Mouse (Mus musculus): ENCODE results near the gene Btbd19.
A peak's percentile ranks its signal among the peaks of the same experiment; 100 is the strongest.

Btbd19 gene

DNA sequence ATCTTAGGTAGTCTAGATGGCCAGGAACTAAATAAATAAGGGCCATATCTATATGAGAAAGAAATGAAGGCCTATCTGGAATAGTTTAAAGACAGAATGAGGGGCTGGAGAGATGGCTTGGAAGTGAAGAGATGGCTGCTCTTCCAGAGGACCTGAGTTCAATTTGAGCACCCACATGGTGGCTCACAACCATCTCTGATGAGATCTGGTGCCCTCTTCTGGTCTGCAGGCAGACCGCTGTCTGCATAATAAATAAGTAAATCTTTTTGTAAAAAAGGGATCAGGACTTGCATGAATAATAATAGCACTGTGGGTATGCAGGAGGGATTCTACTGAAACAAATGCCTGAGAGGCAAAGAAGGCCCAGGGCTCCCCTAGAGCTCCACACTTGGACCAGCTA lies 12.3 kb downstream of the Btbd19 start:
- no peak for DNase-seq (ENCODE audit: low read depth)

DNA sequence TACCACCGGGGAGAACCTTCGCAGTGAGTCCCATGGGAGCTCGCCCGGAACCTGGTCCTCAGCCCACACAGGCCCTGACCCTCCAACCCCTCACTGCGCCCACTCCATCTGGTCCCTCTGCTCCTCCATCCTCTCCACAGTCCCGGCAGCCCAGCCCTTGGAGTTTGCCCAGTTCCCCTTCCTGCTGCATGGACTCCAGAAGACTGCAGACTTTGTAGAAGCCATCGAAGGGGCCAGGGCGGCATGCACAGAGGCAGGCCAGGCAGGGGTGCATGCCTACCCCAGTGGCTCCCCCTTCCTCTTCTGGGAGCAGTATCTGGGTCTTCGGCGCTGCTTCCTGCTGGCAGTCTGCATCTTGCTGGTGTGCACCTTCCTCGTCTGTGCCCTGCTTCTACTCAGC lies 14.5 kb downstream of the Btbd19 start:
- DNase-seq (ENCODE audit: low read depth): no peak

DNA sequence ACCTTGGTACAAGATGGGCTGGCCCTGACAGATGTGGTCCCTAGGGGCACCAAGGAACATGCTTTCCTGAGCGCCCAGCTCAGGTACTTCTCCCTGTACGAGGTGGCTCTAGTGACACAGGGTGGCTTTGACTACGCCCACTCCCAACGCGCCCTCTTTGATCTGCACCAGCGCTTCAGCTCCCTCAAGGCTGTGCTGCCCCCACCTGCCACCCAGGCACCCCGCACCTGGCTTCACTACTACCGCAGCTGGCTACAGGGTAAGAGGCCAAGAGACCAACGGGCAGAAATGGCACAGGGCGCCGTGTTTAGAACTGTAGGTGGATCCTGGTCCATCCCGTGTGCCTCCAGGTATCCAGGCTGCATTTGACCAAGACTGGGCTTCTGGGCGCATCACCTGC lies 15.3 kb downstream of the Btbd19 start:
- no peak for DNase-seq (ENCODE audit: low read depth)

DNA sequence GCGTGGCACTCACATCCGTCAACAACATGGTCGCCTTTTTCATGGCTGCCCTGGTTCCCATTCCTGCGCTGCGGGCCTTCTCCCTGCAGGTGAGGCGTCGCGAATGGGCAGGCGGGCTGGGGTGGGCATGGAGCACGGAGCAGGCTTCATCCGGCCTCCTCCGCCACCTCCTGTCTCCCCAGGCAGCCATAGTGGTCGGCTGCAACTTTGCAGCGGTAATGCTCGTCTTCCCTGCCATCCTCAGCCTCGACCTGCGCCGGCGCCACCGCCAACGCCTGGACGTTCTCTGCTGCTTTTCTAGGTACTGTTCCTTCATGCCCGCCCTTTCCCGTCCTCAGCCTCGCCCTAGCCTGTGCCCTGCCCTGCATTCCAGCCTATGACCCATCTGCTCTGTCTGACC lies 16.2 kb downstream of the Btbd19 start:
- no peak for DNase-seq (ENCODE audit: low read depth)

DNA sequence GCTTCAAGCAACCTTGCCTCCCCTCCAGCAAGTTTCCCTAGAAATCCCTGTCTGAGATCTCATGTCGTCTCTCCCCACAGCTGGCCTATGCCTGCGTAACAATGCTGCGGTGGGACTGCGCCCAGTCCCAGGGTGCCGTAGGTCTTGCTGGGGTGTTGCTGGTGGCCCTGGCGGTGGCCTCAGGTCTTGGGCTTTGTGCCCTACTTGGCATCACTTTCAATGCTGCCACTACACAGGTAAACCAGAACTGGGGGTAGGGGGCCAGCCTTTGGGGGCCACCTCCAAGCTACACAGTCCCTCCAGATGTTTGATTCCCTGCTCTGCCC lies 17.0 kb downstream of the Btbd19 start:
- no peak for DNase-seq (ENCODE audit: low read depth)

DNA sequence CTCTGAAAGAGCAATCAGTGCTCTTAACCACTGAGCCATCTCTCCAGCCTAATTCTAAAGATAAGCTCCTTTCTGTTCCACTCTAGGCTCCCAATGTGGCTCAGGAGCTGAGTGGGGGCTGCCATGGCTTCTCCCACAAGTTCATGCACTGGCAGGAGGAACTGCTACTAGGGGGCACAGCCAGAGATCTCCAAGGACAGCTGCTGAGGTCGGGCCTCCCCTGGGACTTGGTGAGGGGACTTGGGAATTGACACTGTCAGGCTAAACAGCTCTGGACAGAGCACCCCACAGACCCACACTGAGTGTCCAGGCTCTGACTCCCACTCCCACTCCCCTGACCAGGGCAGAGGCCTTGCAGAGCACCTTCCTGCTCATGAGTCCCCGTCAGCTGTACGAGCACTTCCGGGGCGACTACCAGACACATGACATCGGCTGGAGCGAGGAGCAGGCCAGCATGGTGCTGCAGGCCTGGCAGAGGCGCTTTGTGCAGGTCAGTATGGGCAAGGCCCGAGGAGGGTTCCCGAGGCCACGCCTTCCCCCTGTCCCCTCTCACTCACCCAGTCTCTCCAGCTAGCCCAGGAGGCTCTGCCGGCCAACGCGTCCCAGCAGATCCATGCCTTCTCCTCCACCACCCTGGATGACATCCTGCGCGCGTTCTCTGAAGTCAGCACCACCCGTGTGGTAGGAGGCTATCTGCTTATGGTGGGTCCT lies 17.6 kb downstream of the Btbd19 start:
- DNase-seq (ENCODE audit: low read depth): no peak

DNA sequence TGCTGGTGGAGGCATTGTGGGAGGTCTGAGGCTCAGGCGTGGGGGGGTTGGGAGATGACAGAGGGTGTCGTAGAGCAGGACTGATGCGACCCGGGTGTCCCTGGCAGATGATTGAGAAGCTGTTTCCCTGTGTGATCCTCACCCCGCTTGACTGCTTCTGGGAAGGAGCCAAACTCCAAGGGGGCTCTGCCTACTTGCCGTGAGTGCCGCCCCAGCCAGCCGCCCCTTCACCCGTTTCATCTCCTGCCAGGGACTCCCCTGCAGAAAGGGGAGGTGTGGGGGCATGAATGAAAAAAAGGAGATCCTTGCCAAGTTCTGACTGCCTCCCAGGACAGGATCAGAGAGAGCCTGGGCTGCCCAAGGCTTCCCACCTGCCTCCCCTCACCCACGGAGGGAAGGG lies 20.4 kb downstream of the Btbd19 start:
- no peak for DNase-seq (ENCODE audit: low read depth)

DNA sequence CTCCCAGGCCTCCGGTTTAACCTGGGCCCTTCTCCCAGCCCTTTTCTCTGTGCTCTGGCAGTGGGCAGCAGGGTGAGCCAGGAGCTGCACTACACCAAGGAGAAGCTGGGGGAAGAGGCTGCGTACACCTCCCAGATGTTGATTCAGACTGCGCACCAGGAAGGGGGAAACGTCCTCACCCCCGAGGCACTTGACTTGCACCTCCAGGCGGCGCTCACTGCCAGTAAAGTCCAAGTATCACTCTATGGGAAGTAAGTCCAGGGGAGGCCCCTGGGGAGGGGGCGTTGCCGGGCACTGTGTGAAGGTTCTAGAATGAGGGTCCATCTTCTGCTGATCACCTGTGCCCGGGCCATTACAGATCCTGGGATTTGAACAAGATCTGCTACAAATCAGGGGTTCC lies 20.9 kb downstream of the Btbd19 start:
- DNase-seq (ENCODE audit: low read depth): no peak

DNA sequence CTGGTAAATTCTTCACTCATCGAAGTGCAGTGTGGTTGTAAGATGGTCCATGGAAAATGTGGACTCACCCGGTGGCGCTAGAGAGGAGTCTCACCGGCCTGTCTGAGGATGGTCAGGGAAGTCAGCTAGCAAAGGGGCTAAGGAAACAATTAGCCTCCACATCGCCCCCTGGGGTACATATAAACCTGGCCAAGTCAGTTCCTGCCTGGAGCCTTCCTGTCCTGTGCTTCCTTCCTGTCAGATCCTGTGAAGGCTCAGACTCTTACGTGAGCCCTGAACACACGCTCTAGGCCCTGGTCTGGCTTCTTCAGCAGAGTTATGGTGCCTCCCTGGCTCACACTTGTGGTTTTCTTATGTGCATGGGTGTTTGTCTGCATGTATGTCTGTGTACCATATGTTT lies 24.3 kb downstream of the Btbd19 start:
- no peak for DNase-seq (ENCODE audit: low read depth)

DNA sequence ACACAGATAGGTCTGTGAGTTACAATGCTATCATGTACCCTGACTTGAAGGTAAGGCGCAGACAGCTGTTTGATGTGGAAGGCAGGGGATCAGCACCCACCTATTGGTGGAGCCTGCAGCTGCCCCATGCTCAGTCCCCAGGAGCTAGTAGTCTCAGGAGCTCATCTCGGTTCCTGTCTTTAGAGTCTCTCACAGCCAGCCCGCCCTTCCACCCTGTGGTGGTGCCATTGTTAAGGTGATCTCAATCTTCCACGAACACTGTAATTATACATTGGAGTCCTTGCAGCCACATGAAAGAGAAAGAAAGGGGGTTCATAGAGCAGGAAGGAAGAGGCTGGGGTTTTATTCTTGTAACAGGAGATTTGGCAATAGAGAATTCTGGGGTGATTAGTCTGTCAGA lies 25.5 kb downstream of the Btbd19 start:
- DNase-seq (ENCODE audit: low read depth): no peak

DNA sequence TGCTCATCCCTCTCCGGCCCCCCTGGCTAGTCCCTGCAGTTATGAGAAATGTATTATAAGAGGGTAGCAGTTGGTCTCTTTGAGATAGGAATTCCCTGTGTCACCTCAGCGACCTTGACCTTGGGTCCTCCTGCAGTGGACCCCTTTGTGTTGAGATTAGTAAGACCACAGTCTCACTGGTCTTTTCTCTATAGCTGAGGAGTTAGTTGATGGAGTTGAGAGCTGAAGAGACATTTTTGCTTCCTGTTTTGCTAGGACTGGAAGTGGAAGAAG lies 26.8 kb downstream of the Btbd19 start:
- DNase-seq (ENCODE audit: low read depth): no peak

DNA sequence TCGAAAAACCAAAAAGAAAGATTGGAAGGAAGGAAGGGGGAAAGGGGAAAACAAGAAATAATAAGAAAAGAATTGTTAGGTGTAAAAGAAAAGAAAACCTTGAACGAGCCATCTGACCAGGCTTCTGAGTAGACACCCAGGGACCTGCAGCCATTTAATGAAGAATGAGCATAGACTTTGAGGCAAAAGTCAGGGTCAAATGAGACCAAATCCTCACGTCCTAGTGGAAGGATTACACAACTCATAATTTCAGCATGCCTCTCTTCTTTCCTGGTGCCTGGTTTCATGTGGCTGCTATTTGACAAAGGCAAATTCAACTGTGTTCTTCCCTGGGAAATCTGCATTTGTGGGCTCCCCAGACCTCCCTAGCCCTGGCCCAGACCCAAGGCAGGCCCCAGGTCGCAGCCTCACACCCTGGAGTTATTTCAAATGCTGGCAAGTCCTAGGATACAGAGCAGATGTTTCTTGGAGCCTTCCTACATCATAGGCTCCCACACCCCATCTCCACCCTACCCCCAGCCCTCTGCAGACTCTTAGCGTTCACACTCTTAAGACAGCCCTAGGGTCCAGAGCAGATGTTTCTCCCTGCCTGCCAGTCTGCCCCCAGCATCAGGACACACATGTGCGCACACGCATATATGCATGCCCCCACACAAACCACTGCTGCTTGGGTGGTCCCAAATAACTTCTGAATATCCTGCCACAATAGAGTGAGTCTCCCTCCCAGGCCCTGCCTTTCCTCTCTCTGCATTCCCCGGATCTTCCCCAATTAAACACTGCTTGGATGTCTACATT lies 27.4 kb downstream of the Btbd19 start:
- no peak for DNase-seq (ENCODE audit: low read depth)

DNA sequence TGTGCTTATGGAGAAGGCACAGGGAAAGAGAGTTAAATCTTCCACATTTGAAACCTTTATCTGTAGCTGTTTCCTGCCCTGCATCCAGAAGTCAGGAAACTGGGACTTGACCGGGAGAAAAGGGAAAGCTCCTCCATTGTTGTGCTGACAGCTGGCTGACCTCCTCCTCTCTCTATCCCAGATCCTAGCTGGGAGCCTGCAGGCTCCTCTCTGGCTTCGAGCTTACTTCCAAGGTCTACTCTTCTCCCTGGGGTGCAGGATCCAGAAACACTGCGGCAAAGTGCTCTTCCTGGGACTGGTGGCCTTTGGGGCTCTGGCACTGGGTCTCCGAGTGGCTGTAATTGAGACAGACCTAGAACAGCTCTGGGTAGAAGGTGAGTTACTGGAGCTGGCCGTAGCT lies 28.9 kb downstream of the Btbd19 start:
- no peak for DNase-seq (ENCODE audit: low read depth)

DNA sequence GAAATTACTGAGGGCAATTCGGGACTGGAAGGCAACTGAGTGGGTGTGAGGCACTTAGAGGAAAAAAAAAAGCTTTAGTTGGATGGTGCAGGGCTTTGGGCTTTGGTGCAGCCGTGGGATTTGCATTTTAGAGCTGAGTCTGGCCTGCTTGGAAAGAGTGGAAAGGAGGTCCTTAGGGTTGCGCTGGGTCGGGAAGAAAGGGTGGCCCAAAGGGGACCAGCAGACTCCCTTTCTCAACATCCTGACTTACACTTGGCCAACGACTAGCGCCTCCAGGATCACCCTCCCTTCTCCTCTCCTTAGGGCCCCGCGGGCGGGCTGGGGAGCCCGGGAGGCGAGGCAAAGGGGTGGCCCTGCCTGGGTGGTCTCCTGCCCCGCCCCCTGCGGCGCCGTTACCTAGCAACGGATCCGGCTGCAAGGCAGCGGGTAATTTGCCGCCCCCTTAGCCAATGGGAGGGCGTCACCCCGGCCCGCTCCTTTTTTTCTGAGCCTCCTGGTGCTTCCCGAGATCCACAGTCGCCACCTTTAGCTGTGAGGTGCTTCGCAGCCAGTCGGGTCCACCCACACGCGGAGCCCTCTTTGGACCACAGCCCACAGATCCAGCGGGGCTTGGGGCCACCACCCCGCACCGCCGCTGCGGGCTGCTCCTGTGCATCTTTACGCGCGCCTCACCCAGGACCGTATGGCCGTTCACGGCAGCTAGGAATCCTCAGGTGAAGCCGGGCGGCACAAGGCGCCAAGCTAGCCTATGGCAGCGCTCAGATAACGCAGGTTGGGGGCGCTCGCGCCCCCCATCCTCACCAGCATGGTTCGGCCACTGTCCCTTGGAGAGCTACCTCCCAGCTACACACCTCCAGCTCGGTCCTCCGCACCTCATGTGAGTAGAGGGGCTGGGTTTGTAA lies 29.7 kb downstream of the Btbd19 start, which contains the start of gene Ptch2:
TSS of gene Ptch2 (plus strand) at position 525 of the 902 bp plus-strand sequence.
- DNase-seq (ENCODE audit: low read depth): no peak

DNA sequence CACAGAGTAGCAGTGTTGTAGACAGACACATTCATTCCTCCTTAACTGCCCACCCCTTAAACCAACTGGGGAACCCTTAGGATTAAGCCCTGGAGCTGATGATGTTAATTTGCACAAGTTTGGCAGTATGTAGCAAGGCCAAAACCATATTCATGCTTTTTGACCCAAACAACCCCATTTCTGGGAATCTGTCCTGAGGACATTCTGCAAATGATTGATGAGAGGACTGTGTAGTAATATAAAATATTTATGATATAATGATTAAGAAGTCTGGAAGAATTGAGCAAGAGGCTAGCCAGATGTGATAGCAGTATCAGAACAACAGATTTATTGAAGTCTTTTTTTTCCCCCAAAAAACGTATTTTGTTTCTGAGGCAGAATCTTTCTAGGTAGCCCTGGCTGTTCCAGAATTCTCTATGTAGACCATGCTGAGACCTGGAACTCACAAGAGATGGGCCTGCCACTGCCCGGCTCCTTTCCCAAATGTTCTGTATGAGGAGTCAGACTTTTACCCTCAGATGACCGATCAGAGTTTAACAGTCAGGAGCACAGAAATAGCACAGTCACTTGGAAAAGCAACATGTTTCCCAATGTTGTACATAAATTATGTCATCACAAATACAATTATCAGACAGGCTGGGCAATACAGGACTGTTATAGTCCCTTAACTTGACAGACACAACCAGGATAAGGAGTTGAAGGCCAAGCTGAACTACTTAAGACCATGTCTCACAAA lies 30.7 kb downstream of the Btbd19 start:
- DNase-seq (ENCODE audit: low read depth): no peak

DNA sequence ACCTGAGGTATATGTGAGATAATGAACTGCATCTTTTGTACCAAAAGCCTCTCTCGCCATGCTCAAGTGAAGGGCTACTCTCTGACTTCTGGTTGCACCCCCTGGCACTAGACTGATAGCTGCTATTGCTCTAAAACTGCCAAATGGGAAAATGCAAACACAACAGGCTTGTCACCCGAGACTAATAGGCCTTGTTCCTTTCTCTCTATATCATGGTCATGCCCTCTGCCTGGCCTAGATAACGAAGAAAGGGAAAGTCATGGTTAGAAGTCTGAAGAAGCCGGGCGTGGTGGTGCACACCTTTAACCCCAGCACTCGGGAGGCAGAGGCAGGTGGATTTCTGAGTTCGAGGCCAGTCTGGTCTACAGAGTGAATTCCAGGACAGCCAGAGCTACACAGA lies 34.9 kb downstream of the Btbd19 start:
- peak; percentile 51 for DNase-seq (ENCODE audit: low read depth)

DNA sequence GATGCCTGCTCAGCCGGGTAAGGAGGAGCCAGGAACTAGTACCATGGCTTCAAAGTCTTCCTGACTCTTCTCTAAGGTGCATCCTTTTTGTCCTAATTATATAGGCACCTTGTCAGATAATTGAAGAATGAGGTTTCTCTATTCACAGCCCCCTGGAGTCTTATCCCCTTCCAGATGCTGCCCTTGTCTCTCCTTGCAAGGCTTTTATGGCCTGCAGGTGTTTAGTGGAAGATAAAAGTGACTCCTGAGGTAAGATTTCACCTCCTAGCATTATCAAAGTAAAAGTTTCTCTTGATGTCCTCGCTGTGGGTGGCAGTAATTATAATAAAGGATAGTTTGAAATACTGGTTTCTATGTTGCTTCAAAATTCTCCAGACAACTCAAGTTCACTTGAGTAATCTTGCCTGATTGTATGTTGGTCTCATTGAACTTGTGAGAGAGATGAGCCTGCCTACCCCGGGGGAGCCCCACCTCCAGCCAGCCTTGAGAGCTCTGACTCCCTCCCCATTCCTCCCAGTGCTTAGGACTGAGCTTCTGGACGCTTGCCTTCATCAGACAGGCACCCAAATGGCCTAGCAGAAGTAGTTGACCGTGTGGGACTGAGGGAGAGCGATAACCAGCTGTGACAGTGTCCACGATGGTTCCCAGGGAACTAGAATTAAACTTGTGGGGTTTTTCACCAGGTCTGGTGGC lies 37.4 kb downstream of the Btbd19 start:
- DNase-seq (ENCODE audit: low read depth): peak; percentile 56

DNA sequence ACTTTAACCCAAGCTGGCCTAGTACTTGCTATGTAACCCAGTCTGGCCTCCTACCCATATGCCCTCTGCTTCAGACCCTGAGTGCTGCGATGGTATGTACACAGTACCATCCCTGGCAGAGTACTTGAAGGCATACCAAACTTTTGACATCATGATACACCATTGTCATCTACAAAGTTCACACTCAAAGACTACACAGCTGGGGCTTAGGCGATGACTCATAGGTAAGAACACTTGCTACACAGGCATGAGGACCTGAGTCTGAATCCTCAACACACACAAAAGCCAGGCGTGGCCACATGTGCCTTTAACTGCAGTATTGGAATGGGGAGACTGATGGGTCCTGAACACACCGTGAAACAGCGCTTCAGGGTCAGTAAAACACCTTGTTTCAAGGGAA lies 54.3 kb downstream of the Btbd19 start:
- no peak for DNase-seq (ENCODE audit: low read depth)

DNA sequence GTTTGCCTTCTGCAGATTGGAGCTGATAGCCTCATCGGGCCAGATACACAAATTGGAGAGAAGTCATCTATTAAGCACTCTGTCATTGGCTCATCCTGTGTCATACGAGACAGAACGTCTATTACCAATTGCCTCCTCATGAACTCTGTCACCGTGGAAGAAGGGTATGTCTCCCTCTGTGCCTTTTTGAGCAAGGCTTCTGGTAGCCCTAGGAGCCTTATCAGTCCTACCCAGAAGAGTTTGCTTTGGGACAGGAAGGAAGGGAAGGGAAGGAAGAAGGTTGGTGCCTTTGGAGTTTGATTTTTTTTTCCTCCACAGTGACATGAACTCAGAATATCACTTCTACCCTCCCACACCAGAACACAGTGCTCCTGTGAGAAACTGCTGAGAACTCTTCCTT lies 54.9 kb downstream of the Btbd19 start:
- DNase-seq (ENCODE audit: low read depth): no peak

DNA sequence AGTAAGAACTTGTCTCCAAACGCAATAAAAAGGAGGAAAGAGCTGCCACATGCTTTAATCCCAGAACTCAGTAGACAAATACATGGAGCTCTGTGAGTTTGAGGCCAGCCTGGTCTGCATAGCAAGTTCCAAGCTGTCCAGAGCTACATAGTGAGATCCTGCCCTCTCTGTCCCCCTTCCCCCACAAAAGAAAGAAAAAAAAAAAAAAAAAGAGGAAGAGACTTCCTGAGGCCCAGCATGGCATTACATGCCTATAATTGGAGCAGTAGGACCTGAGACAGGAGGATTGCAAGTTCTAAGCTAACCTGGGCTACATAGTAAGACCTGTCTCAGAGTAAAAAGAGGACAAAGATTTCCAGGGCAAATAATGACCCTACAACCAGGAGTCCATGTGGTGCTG lies 55.9 kb downstream of the Btbd19 start:
- no peak for DNase-seq (ENCODE audit: low read depth)

Data from c-Kit-positive CD71-positive TER-119-negative erythroid progenitor cells, embryonic 14.5 days (primary cell).